Mouse (Mus musculus) ES-Bruce4 (cell line): ENCODE measurements around the gene Glyctk. TPM values are rescaled to one million over a fixed set of nuclear protein-coding genes. Genes with fewer than 3 reads are reported as not detected.
A peak's percentile ranks its signal among the peaks of the same experiment; 100 is the strongest.

Experiments
- H3K27ac ChIP-seq: 2 replicates; pipeline ENCODE4 v1.5.1; 2012; ENCODE audit warnings: low read length, inconsistent platforms; ENCODE audit not compliant: insufficient read depth
- H3K27me3 ChIP-seq: 2 replicates; pipeline ENCODE4 v1.6.1; 2012; ENCODE audit warnings: mild to moderate bottlenecking, low read length, inconsistent platforms; ENCODE audit not compliant: control insufficient read depth, poor library complexity, insufficient read depth, severe bottlenecking
- H3K36me3 ChIP-seq: 2 replicates; pipeline ENCODE4 v1.6.1; 2012; ENCODE audit warnings: inconsistent platforms, mild to moderate bottlenecking, low read length, moderate library complexity; ENCODE audit not compliant: control insufficient read depth, poor library complexity, insufficient read depth, severe bottlenecking
- H3K4me1 ChIP-seq: one replicate; pipeline ENCODE4 v1.8.1; 2011; ENCODE audit warnings: low read length; ENCODE audit not compliant: control insufficient read depth, insufficient read depth
- H3K4me3 ChIP-seq: 2 replicates; pipeline ENCODE4 v1.5.1; 2011; ENCODE audit warnings: low read depth, mild to moderate bottlenecking, low read length
- H3K9ac ChIP-seq: 2 replicates; pipeline ENCODE4 v1.6.1; 2012; ENCODE audit warnings: low read depth, mild to moderate bottlenecking, inconsistent platforms; ENCODE audit not compliant: poor library complexity, severe bottlenecking
- H3K9me3 ChIP-seq: replicated peaks from 2 replicates; pipeline ENCODE4 v1.6.1; 2012; ENCODE audit warnings: mild to moderate bottlenecking, low read length, inconsistent platforms; ENCODE audit not compliant: control insufficient read depth, poor library complexity, insufficient read depth, severe bottlenecking
- CTCF ChIP-seq: IDR thresholded peaks from one replicate; pipeline ENCODE4 v1.8.1; 2011; ENCODE audit warnings: low read depth, low read length
- EP300 ChIP-seq: IDR thresholded peaks from 2 replicates; pipeline ENCODE4 v1.6.1; 2011; ENCODE audit warnings: low read depth, low read length; ENCODE audit not compliant: insufficient read depth
- POLR2A ChIP-seq: IDR thresholded peaks from one replicate; pipeline ENCODE4 v1.8.1; 2011; ENCODE audit warnings: low read length; ENCODE audit not compliant: insufficient read depth
- polyA plus RNA-seq: library from polyadenylated mRNA; stranded (reverse); fragments of >200 nt; gene quantifications from 2 replicates; pipeline ENCODE4 v1.2.4, GENCODE M21; 2011; ENCODE audit warnings: low read depth; ENCODE audit not compliant: missing spikeins, insufficient read depth, insufficient read length

Gene Glyctk
- polyA plus RNA-seq, 1 experiment = 1.1 TPM

DNA sequence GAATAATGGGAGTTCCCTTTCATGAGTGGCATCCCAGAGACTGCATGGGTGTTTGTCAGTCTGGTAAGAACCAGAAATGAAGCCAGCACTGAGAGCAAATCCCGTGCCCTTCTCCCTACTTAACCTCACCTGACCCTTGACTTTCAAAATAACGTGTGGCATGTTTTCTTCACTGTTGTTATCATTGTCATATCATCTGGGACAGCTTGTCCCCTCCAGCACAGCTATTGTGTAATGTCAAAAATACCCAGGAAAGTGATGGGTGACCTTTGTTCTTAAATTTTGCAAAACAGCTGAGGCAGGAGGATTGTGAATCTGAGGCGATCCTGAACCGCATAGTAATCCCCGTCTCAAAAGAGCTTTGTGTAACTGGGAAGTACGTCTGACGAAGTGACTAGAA, 27.7 kb downstream of the Glyctk start:
- Histone ChIP-seq H3K9ac (no peak overlapping the region), H3K27me3 (no peaks in the 10 kb centered on the region), H3K4me3 (no peak overlapping the region), H3K9me3 (no peaks in the 10 kb centered on the region), H3K36me3 (no peaks in the 10 kb centered on the region), H3K4me1 (no peaks in the 10 kb centered on the region), H3K27ac (no peak overlapping the region)
- no peak for TF ChIP-seq POLR2A
- no peak for TF ChIP-seq EP300
- no peak for TF ChIP-seq CTCF

DNA sequence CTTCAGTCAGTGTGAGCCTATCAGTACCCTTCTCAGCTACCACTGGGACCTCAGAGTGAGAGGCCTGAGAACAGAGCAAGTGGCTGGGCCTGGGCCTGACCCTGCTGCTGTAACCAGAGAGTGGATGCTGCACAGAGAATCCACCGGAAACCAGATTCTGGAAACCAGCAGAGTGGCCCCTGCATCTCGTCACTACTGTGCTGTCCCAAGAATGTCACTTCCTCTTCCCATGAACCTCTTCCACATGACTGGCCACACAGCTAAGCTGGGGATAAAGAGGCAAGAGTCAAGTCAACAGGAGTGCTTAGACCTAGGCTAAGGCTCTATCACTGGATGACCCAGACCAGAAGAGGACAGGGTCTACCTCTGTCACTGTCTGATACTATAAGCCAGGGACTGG, 28.9 kb downstream of the Glyctk start:
- Histone ChIP-seq H3K27ac (no peak overlapping the region), H3K9me3 (no peaks in the 10 kb centered on the region), H3K9ac (no peak overlapping the region), H3K4me1 (no peaks in the 10 kb centered on the region), H3K36me3 (no peaks in the 10 kb centered on the region), H3K27me3 (no peaks in the 10 kb centered on the region), H3K4me3 (no peak overlapping the region)
- TF ChIP-seq EP300 (no peak), CTCF (no peak), POLR2A (no peak)

DNA sequence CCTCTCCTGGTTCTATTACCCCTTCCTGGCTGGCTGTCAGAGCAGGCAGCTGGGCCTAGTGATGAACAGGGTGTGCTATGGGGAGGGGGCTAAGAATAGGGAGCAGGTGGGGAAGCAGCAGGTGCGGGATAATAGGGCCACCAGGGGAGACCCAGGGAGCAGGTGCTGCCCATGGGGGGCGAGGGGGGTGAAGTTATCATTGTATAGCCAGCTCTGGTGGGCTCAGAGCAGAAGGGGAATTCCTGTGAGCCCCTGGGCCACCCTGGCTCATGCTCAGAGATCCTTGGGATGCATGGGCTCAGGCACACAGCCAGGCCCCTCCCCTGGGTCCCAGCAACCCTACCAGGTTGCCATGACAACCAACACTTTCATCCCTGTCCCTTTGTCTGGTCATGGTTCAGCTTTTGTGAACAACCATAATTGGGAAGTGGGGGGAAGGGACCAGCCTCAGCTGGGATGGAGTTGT, 31.1 kb downstream of the Glyctk start:
- TF ChIP-seq EP300 = no peak
- TF ChIP-seq CTCF = no peak
- TF ChIP-seq POLR2A = no peak
- H3K27ac ChIP-seq = no peak overlapping the region
- no peaks in the 10 kb centered on the region for H3K36me3 ChIP-seq
- no peak overlapping the region for H3K4me3 ChIP-seq
- H3K9me3 ChIP-seq = no peaks in the 10 kb centered on the region
- H3K9ac ChIP-seq = no peak overlapping the region
- H3K4me1 ChIP-seq = no peaks in the 10 kb centered on the region
- H3K27me3 ChIP-seq = no peaks in the 10 kb centered on the region

DNA sequence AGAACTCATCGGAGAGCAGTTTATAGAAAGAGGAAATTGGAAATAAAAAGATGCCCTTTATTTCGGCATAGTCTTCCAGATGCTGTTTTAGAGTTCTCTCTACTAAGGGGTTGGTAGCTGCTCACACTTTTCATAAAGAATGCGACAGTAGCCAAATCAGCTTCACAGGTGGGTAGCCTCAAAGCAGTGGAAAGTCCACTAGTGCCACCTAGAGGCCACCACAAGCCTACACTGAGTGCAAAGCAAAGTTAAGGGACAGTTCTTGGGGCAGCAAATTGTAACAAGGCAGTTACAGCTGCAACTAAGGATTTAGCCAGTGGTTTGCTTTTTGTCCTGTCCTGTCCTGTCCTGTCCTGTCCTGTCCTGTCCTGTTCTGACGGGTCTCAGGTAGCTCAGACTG, 34.3 kb downstream of the Glyctk start:
- no peaks in the 10 kb centered on the region for H3K9me3 ChIP-seq
- H3K27me3 ChIP-seq = no peaks in the 10 kb centered on the region
- TF ChIP-seq CTCF (peak; percentile 77), EP300 (no peak)
- H3K4me3 ChIP-seq = no peak overlapping the region
- H3K36me3 ChIP-seq = no peaks in the 10 kb centered on the region
- no peak overlapping the region for H3K9ac ChIP-seq
- no peak overlapping the region for H3K27ac ChIP-seq
- no peaks in the 10 kb centered on the region for H3K4me1 ChIP-seq

DNA sequence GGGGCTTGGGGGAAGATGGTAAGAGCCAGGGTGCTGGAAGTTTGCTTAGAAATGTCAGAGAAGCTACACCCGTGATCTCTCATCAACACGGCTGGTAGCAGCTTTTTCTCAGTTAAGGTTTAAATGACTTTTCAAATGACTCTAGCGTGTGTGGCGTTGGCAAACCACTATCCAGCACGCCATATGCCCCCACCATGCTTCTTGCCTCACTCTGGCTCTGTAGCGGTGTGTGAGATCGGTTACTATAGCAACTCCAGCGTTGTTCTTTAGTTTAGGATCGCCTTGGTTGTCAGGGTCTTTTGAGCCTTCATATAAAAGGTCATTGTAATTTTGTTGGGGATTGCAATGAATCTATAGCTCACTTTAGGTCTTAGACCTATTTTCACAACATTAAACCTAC, 38.9 kb downstream of the Glyctk start:
- TF ChIP-seq POLR2A = no peak
- TF ChIP-seq CTCF = no peak
- no peak for TF ChIP-seq EP300
- no peak overlapping the region for H3K27ac ChIP-seq
- H3K4me1 ChIP-seq = no peaks in the 10 kb centered on the region

DNA sequence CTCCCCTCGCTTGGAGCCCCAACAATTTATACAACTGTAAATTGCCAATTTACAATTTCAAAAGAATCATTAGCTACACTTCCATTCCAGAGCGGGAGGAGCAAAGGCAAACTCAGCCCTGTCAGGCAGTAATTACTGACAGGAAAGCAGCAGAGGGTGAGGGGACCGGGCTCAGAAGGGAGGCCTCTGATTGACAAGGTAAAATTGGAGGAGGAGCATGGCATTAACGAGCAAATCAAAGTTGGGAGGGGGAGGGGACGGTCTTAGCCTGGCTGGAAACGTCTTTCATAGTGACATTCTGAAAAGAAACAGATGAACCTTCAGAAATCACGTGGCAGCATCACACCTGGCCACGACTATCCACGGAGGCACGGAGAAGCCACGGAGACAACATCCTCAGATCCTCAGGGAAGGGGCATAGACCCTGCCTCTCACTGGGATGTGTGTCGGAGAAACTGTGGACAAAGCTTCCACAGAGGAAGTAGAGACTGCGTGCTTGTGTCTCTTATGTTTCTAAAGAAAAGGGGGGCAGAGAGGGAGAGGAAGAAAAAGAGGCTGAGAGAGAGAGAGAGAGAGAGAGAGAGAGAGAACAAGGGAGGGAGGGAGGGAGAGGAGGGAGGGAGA, 42.0 kb downstream of the Glyctk start:
- Histone ChIP-seq H3K4me1 (no peaks in the 10 kb centered on the region), H3K9me3 (no peaks in the 10 kb centered on the region; the same call in 1 of the 2 replicates), H3K9ac (no peak overlapping the region), H3K36me3 (no peaks in the 10 kb centered on the region), H3K4me3 (no peak overlapping the region), H3K27ac (no peak overlapping the region), H3K27me3 (no peaks in the 10 kb centered on the region)
- no peak for TF ChIP-seq CTCF

More for the DNA sequence above, 38.9 kb downstream of the Glyctk start:
- no peaks in the 10 kb centered on the region for H3K36me3 ChIP-seq
- no peak overlapping the region for H3K9ac ChIP-seq
- H3K4me3 ChIP-seq = no peak overlapping the region
- H3K9me3 ChIP-seq = no peaks in the 10 kb centered on the region
- no peaks in the 10 kb centered on the region for H3K27me3 ChIP-seq
